Mouse (Mus musculus): ENCODE results near the gene Rpa1.
"Not testable (repeated sequence)": the region's sequence is repeated elsewhere in the genome, so short reads cannot be mapped to it uniquely, and the experiment has no call there.

Gene Rpa1

GRCm38 (mm10) chr11:75319246-75319645 lies 28.9 kb downstream of the Rpa1 start:
- DNase-seq = no peak

- DNase-seq = no peak
Measured at GRCm38 (mm10) chr11:75318351-75319221, 29.5 kb downstream of the Rpa1 start.

- no peak for DNase-seq
Measured at GRCm38 (mm10) chr11:75313834-75314233, 34.3 kb downstream of the Rpa1 start.

GRCm38 (mm10) chr11:75311751-75312150 lies 36.4 kb downstream of the Rpa1 start:
- no peak for DNase-seq

GRCm38 (mm10) chr11:75310813-75311212 lies 37.3 kb downstream of the Rpa1 start:
- DNase-seq = no peak

GRCm38 (mm10) chr11:75308650-75309049 lies 39.5 kb downstream of the Rpa1 start:
- no peak for DNase-seq

GRCm38 (mm10) chr11:75304797-75305196 lies 43.3 kb downstream of the Rpa1 start:
- DNase-seq = no peak

- no peak for DNase-seq
Measured at GRCm38 (mm10) chr11:75300954-75301353, 47.2 kb downstream of the Rpa1 start.

GRCm38 (mm10) chr11:75299786-75300185 lies 48.3 kb downstream of the Rpa1 start:
- DNase-seq = no peak

- no peak for DNase-seq
Measured at GRCm38 (mm10) chr11:75298491-75298890, 49.6 kb downstream of the Rpa1 start.

GRCm38 (mm10) chr11:75297631-75298030 lies 50.5 kb downstream of the Rpa1 start:
- DNase-seq = no peak

GRCm38 (mm10) chr11:75296406-75297005 lies 51.6 kb downstream of the Rpa1 start:
- no peak for DNase-seq

- DNase-seq = not testable (repeated sequence)
Measured at GRCm38 (mm10) chr11:75295534-75295933, 52.6 kb downstream of the Rpa1 start.

- no peak for DNase-seq
Measured at GRCm38 (mm10) chr11:75294862-75295261, 53.3 kb downstream of the Rpa1 start.

GRCm38 (mm10) chr11:75293852-75294361 lies 54.2 kb downstream of the Rpa1 start:
- no peak for DNase-seq

GRCm38 (mm10) chr11:75292281-75292680 lies 55.8 kb downstream of the Rpa1 start:
- no peak for DNase-seq

GRCm38 (mm10) chr11:75291389-75292215 lies 56.5 kb downstream of the Rpa1 start:
- no peak for DNase-seq

GRCm38 (mm10) chr11:75290566-75291271 lies 57.4 kb downstream of the Rpa1 start:
- peak; percentile 82 for DNase-seq

- no peak for DNase-seq
Measured at GRCm38 (mm10) chr11:75289120-75289519, 59.0 kb downstream of the Rpa1 start.

- DNase-seq = no peak
Measured at GRCm38 (mm10) chr11:75288517-75288916, 59.6 kb downstream of the Rpa1 start.

GRCm38 (mm10) chr11:75287940-75288339 lies 60.2 kb downstream of the Rpa1 start:
- DNase-seq = no peak

GRCm38 (mm10) chr11:75286868-75287267 lies 61.3 kb downstream of the Rpa1 start:
- no peak for DNase-seq

Data from cerebellum, adult 11-12 months (tissue).